Mouse (Mus musculus): ENCODE data around the gene Zfp112.

GRCm38 (mm10) chr7:24104403-24104802 lies 7.7 kb upstream of the Zfp112 start:
- no peak for TF ChIP-seq CTCF (IDR thresholded peaks at IDR 0.05; ENCODE audit: extremely low read depth, insufficient read depth, insufficient read length, insufficient replicate concordance)
- TF ChIP-seq POLR2A (IDR thresholded peaks at IDR 0.05; ENCODE audit: low read depth, low read length) = no peak

All from spleen, adult 2 months (tissue).